Mouse (Mus musculus): Measurements from ENCODE around the gene Pard6b. TPM values are rescaled to one million over a fixed set of nuclear protein-coding genes. Genes with fewer than 3 reads are reported as not detected.
A peak's percentile ranks its signal among the peaks of the same experiment; 100 is the strongest.

Pard6b gene
- polyA plus RNA-seq, 1 experiment from 2014 or later: 2.3 TPM

DNA sequence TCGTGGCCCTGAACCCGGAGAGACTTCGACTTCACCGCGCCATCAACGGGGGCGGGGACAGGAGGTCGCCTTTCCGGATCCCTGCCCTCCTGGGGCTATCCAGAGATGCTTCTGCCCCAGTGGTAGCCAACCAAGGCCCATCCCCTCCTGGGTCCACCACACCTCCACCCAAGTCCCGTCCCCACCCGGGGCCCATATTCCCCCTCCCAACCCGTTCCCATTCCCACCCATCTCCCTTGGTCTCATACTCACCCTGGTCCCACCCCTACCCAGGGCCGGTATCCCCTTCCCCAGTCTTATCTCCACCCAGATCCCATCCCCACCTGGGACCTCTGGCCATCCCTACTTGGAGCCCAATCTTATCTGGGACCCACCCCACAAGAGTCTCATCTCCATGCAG is 36.7 kb downstream of the Pard6b start:
- Histone ChIP-seq H3K4me2 (ENCODE audit: low read depth, low read length) (peak overlapping the region; percentile 78), H3K9ac (replicated peaks) (peak overlapping the region; percentile 46; the same call in 1 of the 2 replicates), H3K9me3 (ENCODE audit: low read length) (peaks cover 6% of the 10 kb centered on the region; the same call in 1 of the 2 replicates), H3K27me3 (ENCODE audit: insufficient read depth, low read length) (no peaks in the 10 kb centered on the region), H3K27ac (ENCODE audit: low read depth) (no peak overlapping the region), H3K4me3 (ENCODE audit: low read depth, low read length) (peak overlapping the region; percentile 47), H3K4me1 (ENCODE audit: insufficient read depth) (no peaks in the 10 kb centered on the region; the same call in 1 of the 2 replicates), H3K36me3 (replicated peaks; ENCODE audit: insufficient read depth, low read length) (no peaks in the 10 kb centered on the region)
- 4% methylated on average over 11 of the region's 13 CpGs for WGBS (ENCODE audit: insufficient replicate concordance)
- ATAC-seq (peak; percentile 5; the same call in 1 of the 2 replicates), DNase-seq (no peak)
- TF ChIP-seq EP300 (IDR thresholded peaks at IDR 0.05; ENCODE audit: low read depth): no peak
- TF ChIP-seq CTCF (IDR thresholded peaks at IDR 0.05; ENCODE audit: low read depth): no peak

- Histone ChIP-seq H3K27me3 (ENCODE audit: insufficient read depth, low read length) (no peaks in the 10 kb centered on the region), H3K36me3 (replicated peaks; ENCODE audit: insufficient read depth, low read length) (no peaks in the 10 kb centered on the region), H3K4me3 (ENCODE audit: low read depth, low read length) (no peak overlapping the region), H3K9ac (replicated peaks) (no peak overlapping the region), H3K9me3 (ENCODE audit: low read length) (peaks cover 6% of the 10 kb centered on the region; the same call in 1 of the 2 replicates), H3K4me1 (ENCODE audit: insufficient read depth) (no peaks in the 10 kb centered on the region; the same call in 1 of the 2 replicates), H3K27ac (ENCODE audit: low read depth) (no peak overlapping the region), H3K4me2 (ENCODE audit: low read depth, low read length) (no peak overlapping the region)
- TF ChIP-seq EP300 (IDR thresholded peaks at IDR 0.05; ENCODE audit: low read depth): no peak
- no peak for TF ChIP-seq CTCF (IDR thresholded peaks at IDR 0.05; ENCODE audit: low read depth)
- 40% methylated on average over 16 of the region's 16 CpGs for WGBS (ENCODE audit: insufficient replicate concordance)
- ATAC-seq: no peak
- no peak for DNase-seq
These were observed 37.2 kb downstream of the Pard6b start for GRCm38 (mm10) chr2:168117967-168118366.

DNA sequence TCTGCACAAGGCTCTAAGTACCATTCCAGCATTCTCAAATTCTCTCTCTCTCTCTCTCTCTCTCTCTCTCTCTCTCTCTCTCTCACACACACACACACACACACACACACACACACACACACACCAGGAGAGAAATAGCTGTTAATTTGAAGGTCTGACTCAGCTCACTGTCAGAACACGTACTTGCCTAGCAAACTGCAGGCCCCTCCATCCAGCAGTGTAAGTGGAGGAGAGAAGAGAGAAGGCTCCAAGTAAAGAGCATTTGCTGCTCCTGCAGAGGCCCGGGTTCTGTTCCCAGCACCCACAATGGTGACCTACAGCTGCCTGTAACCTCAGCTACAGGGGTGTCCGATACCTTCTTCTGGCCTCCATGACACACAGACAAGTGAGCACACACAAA is 37.7 kb downstream of the Pard6b start:
- no peaks in the 10 kb centered on the region; the same call in 1 of the 2 replicates for H3K4me1 ChIP-seq (ENCODE audit: insufficient read depth)
- no peak for DNase-seq
- WGBS (ENCODE audit: insufficient replicate concordance): 70% methylated on average over 3 of the region's 3 CpGs
- H3K27me3 ChIP-seq (ENCODE audit: insufficient read depth, low read length): no peaks in the 10 kb centered on the region
- no peak overlapping the region for H3K4me3 ChIP-seq (ENCODE audit: low read depth, low read length)
- H3K4me2 ChIP-seq (ENCODE audit: low read depth, low read length): no peak overlapping the region
- no peak for ATAC-seq
- peaks cover 6% of the 10 kb centered on the region; the same call in 1 of the 2 replicates for H3K9me3 ChIP-seq (ENCODE audit: low read length)
- no peak for TF ChIP-seq CTCF (IDR thresholded peaks at IDR 0.05; ENCODE audit: low read depth)
- TF ChIP-seq EP300 (IDR thresholded peaks at IDR 0.05; ENCODE audit: low read depth): no peak
- no peak overlapping the region for H3K9ac ChIP-seq (replicated peaks)
- no peak overlapping the region for H3K27ac ChIP-seq (ENCODE audit: low read depth)
- H3K36me3 ChIP-seq (replicated peaks; ENCODE audit: insufficient read depth, low read length): no peaks in the 10 kb centered on the region

DNA sequence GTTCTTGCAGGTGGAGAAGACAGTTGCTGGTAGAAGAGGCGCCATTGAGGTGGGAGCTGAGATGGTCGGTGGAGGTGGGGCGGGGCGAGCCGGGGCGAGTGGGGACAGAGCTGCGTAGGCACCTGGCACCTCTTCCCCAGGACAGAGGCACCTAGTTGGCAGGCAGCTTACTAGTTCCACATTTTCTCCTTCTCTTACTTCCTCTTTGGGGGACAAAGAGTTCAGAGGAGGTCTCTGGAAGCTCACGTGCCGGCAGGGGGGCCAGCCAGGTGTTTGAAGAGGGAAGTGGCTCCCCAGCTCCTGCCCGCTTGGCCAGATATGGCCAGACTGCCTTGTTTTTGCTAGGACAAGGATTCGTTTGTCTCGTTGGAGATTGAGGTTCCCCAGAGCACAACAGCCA is 38.3 kb downstream of the Pard6b start:
- Histone ChIP-seq H3K27ac (ENCODE audit: low read depth) (no peak overlapping the region), H3K27me3 (ENCODE audit: insufficient read depth, low read length) (no peaks in the 10 kb centered on the region), H3K9me3 (ENCODE audit: low read length) (peaks cover 6% of the 10 kb centered on the region; the same call in 1 of the 2 replicates), H3K4me2 (ENCODE audit: low read depth, low read length) (no peak overlapping the region), H3K9ac (replicated peaks) (no peak overlapping the region), H3K4me1 (ENCODE audit: insufficient read depth) (no peaks in the 10 kb centered on the region; the same call in 1 of the 2 replicates), H3K4me3 (ENCODE audit: low read depth, low read length) (no peak overlapping the region), H3K36me3 (replicated peaks; ENCODE audit: insufficient read depth, low read length) (no peaks in the 10 kb centered on the region)
- TF ChIP-seq CTCF (IDR thresholded peaks at IDR 0.05; ENCODE audit: low read depth) (no peak), EP300 (IDR thresholded peaks at IDR 0.05; ENCODE audit: low read depth) (no peak)
- WGBS (ENCODE audit: insufficient replicate concordance): 33% methylated on average over 12 of the region's 12 CpGs
- ATAC-seq (no peak), DNase-seq (no peak)

- Histone ChIP-seq H3K4me3 (ENCODE audit: low read depth, low read length) (no peak overlapping the region), H3K9ac (replicated peaks) (no peak overlapping the region), H3K4me2 (ENCODE audit: low read depth, low read length) (no peak overlapping the region), H3K36me3 (replicated peaks; ENCODE audit: insufficient read depth, low read length) (no peaks in the 10 kb centered on the region), H3K27me3 (ENCODE audit: insufficient read depth, low read length) (no peaks in the 10 kb centered on the region), H3K9me3 (ENCODE audit: low read length) (peaks cover 6% of the 10 kb centered on the region; the same call in 1 of the 2 replicates), H3K27ac (ENCODE audit: low read depth) (no peak overlapping the region), H3K4me1 (ENCODE audit: insufficient read depth) (no peaks in the 10 kb centered on the region; the same call in 1 of the 2 replicates)
- ATAC-seq (no peak), DNase-seq (no peak)
- TF ChIP-seq CTCF (IDR thresholded peaks at IDR 0.05; ENCODE audit: low read depth): no peak
- TF ChIP-seq EP300 (IDR thresholded peaks at IDR 0.05; ENCODE audit: low read depth): no peak
- 74% methylated on average over 4 of the region's 4 CpGs for WGBS (ENCODE audit: insufficient replicate concordance)
These were observed 40.1 kb downstream of the Pard6b start for GRCm38 (mm10) chr2:168120906-168121305.

DNA sequence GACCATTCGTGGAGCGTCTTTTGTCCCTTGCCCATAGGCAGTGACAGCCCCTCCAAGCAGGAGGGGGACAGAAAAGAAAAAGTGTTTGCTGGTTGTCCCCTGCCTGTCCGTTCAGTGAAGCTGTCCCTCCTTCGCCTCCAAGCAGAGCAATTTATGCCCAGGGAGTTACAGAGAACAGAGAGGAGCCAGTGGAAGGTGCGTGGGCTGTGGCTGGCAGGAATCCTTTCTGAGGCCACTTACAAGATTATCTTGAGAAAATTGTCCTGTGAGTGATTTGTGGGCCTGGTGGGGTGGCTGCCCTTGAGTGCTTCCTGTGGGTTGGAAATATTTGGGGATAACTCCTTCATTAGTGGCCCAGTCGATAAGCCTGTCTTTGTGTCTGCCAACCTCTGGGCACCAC is 42.8 kb downstream of the Pard6b start:
- no peak for ATAC-seq
- peaks cover 6% of the 10 kb centered on the region; the same call in 1 of the 2 replicates for H3K9me3 ChIP-seq (ENCODE audit: low read length)
- no peak overlapping the region for H3K9ac ChIP-seq (replicated peaks)
- no peak overlapping the region for H3K27ac ChIP-seq (ENCODE audit: low read depth)
- H3K4me3 ChIP-seq (ENCODE audit: low read depth, low read length): no peak overlapping the region
- H3K36me3 ChIP-seq (replicated peaks; ENCODE audit: insufficient read depth, low read length): no peaks in the 10 kb centered on the region
- H3K4me1 ChIP-seq (ENCODE audit: insufficient read depth): 0 out of 2 replicates have a peak, but pooled peaks cover 6% of the 10 kb centered on the region
- no peaks in the 10 kb centered on the region for H3K27me3 ChIP-seq (ENCODE audit: insufficient read depth, low read length)
- TF ChIP-seq EP300 (IDR thresholded peaks at IDR 0.05; ENCODE audit: low read depth) (no peak), CTCF (IDR thresholded peaks at IDR 0.05; ENCODE audit: low read depth) (no peak)
- DNase-seq: no peak
- H3K4me2 ChIP-seq (ENCODE audit: low read depth, low read length): no peak overlapping the region
- WGBS (ENCODE audit: insufficient replicate concordance): 87% methylated on average over 6 of the region's 6 CpGs
